Comparison of ENCODE assay signal across 11 mouse cellular contexts in the genomic region with DNA sequence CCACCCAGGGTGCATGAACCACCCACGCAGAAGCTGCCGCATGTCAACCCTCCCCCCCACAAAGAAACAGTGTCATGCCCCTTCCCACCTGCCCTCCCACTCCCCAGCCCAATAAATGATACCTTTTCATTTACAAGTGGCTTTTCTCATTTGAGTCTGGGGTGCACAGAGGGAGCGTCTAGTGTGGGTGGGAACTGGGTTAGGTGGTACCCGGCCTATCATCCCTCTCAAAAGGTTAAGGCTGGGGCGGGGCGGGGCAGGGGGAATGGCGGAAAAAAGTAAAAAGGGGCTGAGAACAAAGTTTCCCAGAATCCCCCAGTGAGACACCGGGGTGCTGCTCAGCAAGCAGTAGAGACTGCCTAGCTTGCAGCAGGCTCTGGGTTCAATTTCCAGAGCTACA. TPM values are rescaled to one million over a fixed set of nuclear protein-coding genes. Genes with fewer than 3 reads are reported as not detected.
DNase-seq lines count a peak whose midpoint lies in the region; ATAC-seq and TF ChIP-seq lines count a peak whose summit lies in the region.
"Had no signal": no experiment of that assay in that cellular context is flagged by ENCODE, and none has a peak within 500 bp of the region (broad histone marks: within the 10 kb centered on the region; RNA-seq: fewer than 3 reads in every experiment).

No protein-coding gene starts in this region.

- no peaks in the 10 kb centered on the region for H3K9me3 ChIP-seq in G1E (replicated peaks)
- H3K9me3 ChIP-seq in hindbrain, embryonic 13.5 days, result no peaks in the 10 kb centered on the region
- H3K9me3 ChIP-seq in midbrain, embryonic 10.5 days (replicated peaks), result no peaks in the 10 kb centered on the region

- peaks cover 17% of the 10 kb centered on the region; the same call in 1 of the 2 replicates for H3K27me3 ChIP-seq in G1E (ENCODE audit: insufficient read depth, low read length)
- peaks cover 87% of the 10 kb centered on the region for H3K27me3 ChIP-seq in hindbrain, embryonic 13.5 days
- peaks cover 92% of the 10 kb centered on the region for H3K27me3 ChIP-seq in midbrain, embryonic 10.5 days (ENCODE audit: low read depth, poor library complexity, severe bottlenecking)

- peaks cover 14% of the 10 kb centered on the region for H3K4me1 ChIP-seq in G1E (ENCODE audit: insufficient read depth, low read depth, low read length)
- H3K4me1 ChIP-seq in hindbrain, embryonic 13.5 days (replicated peaks), result peaks cover 44% of the 10 kb centered on the region
- H3K4me1 ChIP-seq in midbrain, embryonic 10.5 days, result peaks cover 65% of the 10 kb centered on the region

- WGBS in hindbrain, embryonic 13.5 days, result under 1% methylated on average over 8 of the region's 8 CpGs
- WGBS in midbrain, embryonic 10.5 days, result under 1% methylated on average over 8 of the region's 8 CpGs

- H3K36me3 ChIP-seq in G1E (replicated peaks), result no peaks in the 10 kb centered on the region
- H3K36me3 ChIP-seq in hindbrain, embryonic 13.5 days, result no peaks in the 10 kb centered on the region
- H3K36me3 ChIP-seq in midbrain, embryonic 10.5 days, result no peaks in the 10 kb centered on the region

- DNase-seq in cerebellum, adult 9-11 months, result peak; percentile 41
- DNase-seq in cerebellum, adult 11-12 months, result no peak
- peak; percentile 17 for DNase-seq in G1E (ENCODE audit: low spot score)
- no peak for DNase-seq in midbrain, embryonic 10.5 days (ENCODE audit: low spot score)
- DNase-seq in retina, postnatal 1 day, result no peak
- DNase-seq in left cerebral cortex, postnatal 10 days (ENCODE audit: extremely low spot score in 1 of 2, low spot score in 2 of 2), result no peak
- DNase-seq in frontal cortex, postnatal 10 days (ENCODE audit: low spot score in 2 of 2), result no peak
- DNase-seq: gastrocnemius, postnatal 36 days had no signal

- H3K4me2 ChIP-seq in hindbrain, embryonic 13.5 days, result peak overlapping the region; percentile 47

- no peak for ATAC-seq in G1E (ENCODE audit: extremely low read depth, insufficient number of reproducible peaks, low FRiP score, poor library complexity, severe bottlenecking)
- ATAC-seq in hindbrain, embryonic 13.5 days (ENCODE audit: low FRiP score), result peak; percentile 3; the same call in 1 of the 2 replicates
- ATAC-seq: activated CD4-positive, CD25-positive, alpha-beta regulatory T cell, adult 4 months had no signal

- no peak for TF ChIP-seq CTCF in G1E (IDR thresholded peaks at IDR 0.05; ENCODE audit: low read depth, low read length)

- H3K27ac ChIP-seq in hindbrain, embryonic 13.5 days, result no peak overlapping the region
- peak overlapping the region; percentile 81 for H3K27ac ChIP-seq in midbrain, embryonic 10.5 days (replicated peaks)

- intact Hi-C loops in left cerebral cortex, postnatal 10 days (cut with DNase I), result no loop called here

- H3K4me3 ChIP-seq in G1E (ENCODE audit: low read depth, low read length), result peak overlapping the region; percentile 64; the same call in 1 of the 2 replicates
- H3K4me3 ChIP-seq in hindbrain, embryonic 13.5 days, result peak overlapping the region; percentile 29
- peak overlapping the region; percentile 52 for H3K4me3 ChIP-seq in midbrain, embryonic 10.5 days

- no peak overlapping the region for H3K9ac ChIP-seq in hindbrain, embryonic 13.5 days

RNA-seq across cellular contexts. Expression of a gene that starts 14.2 kb away (rescaled TPM):
- total RNA-seq in G1E (2014; fragmentation: Nextera tagmentation) (0.53 TPM in 1 of 2 replicates, not detected in the other), G1E (2017) (0.05 TPM in 1 of 2 replicates, not detected in the other)
- polyA plus RNA-seq in G1E (2012), result not detected in 2 replicates
- polyA plus RNA-seq in hindbrain, embryonic 13.5 days (2015; fragmentation: Nextera tagmentation; extraction: Ambion mirVana), result 4.4 and 5.0 TPM in 2 replicates
- 1.1 and 1.2 TPM in 2 replicates for polyA plus RNA-seq in midbrain, embryonic 10.5 days (2016; fragmentation: Nextera tagmentation; extraction: Ambion mirVana)
- total RNA-seq in left cerebral cortex, postnatal 10 days (2021), result 10 to 100 TPM; 48.5 to 55.4 TPM
- polyA plus RNA-seq: activated CD4-positive, CD25-positive, alpha-beta regulatory T cell, adult 4 months had no signal

RNA-seq across cellular contexts. Expression of a gene that starts 32.4 kb away (rescaled TPM):
- total RNA-seq in G1E (2014; fragmentation: Nextera tagmentation) (1.3 and 2.7 TPM in 2 replicates), G1E (2017) (0.16 and 0.70 TPM in 2 replicates)
- 0.10 and 0.35 TPM in 2 replicates for polyA plus RNA-seq in G1E (2012)
- polyA plus RNA-seq in hindbrain, embryonic 13.5 days (2015; fragmentation: Nextera tagmentation; extraction: Ambion mirVana), result 1.1 and 1.7 TPM in 2 replicates
- polyA plus RNA-seq in midbrain, embryonic 10.5 days (2016; fragmentation: Nextera tagmentation; extraction: Ambion mirVana), result 0.36 and 0.42 TPM in 2 replicates
- total RNA-seq in left cerebral cortex, postnatal 10 days (2021), result under 1 TPM in 1 of 2 experiments, not detected in 1; 0.32 TPM
- total RNA-seq: layer of hippocampus, adult 18-20 months had no signal

RNA-seq across cellular contexts. Expression of a gene that starts 50.9 kb away (rescaled TPM):
- total RNA-seq in G1E (2014; fragmentation: Nextera tagmentation) (98.5 and 107 TPM in 2 replicates), G1E (2017) (34.0 and 39.0 TPM in 2 replicates)
- 223 and 232 TPM in 2 replicates for polyA plus RNA-seq in G1E (2012)
- 69.8 and 70.9 TPM in 2 replicates for polyA plus RNA-seq in hindbrain, embryonic 13.5 days (2015; fragmentation: Nextera tagmentation; extraction: Ambion mirVana)
- 82.8 and 84.2 TPM in 2 replicates for polyA plus RNA-seq in midbrain, embryonic 10.5 days (2016; fragmentation: Nextera tagmentation; extraction: Ambion mirVana)
- total RNA-seq in left cerebral cortex, postnatal 10 days (2021), result 10 to 100 TPM; 49.6 to 53.6 TPM

RNA-seq across cellular contexts. Expression of a gene that starts 56.0 kb away (rescaled TPM):
- total RNA-seq in G1E (2014; fragmentation: Nextera tagmentation) (70.1 and 106 TPM in 2 replicates), G1E (2017) (54.6 and 72.4 TPM in 2 replicates)
- polyA plus RNA-seq in G1E (2012), result 252 and 268 TPM in 2 replicates
- polyA plus RNA-seq in hindbrain, embryonic 13.5 days (2015; fragmentation: Nextera tagmentation; extraction: Ambion mirVana), result 24.4 and 28.8 TPM in 2 replicates
- polyA plus RNA-seq in midbrain, embryonic 10.5 days (2016; fragmentation: Nextera tagmentation; extraction: Ambion mirVana), result 168 and 179 TPM in 2 replicates
- 1 to 10 TPM; 6.9 to 7.2 TPM for total RNA-seq in left cerebral cortex, postnatal 10 days (2021)

Comparison
In these comparisons a context has a peak if more than half of its experiments do, and no peak if none do; other contexts are left out.
1. DNase-seq: peak in cerebellum, adult 9-11 months (single experiment) and G1E (single experiment); none in cerebellum, adult 11-12 months (single experiment), midbrain, embryonic 10.5 days (single experiment), retina, postnatal 1 day (single experiment), left cerebral cortex, postnatal 10 days (0 of 2) and frontal cortex, postnatal 10 days (0 of 2).
2. Peak in every context shown above with its lines, with median percentiles within 50 percentile points of each other: H3K4me3 ChIP-seq.